Mouse (Mus musculus) adipocyte (in vitro differentiated cells): ENCODE data around the gene Scn1b.
A peak's percentile ranks its signal among the peaks of the same experiment; 100 is the strongest.

Source experiments
- DNase-seq: peaks from one replicate; pipeline ENCODE4 v3.0.0-alpha.2; 2016; ENCODE audit warnings: low spot score

Gene Scn1b

GRCm38 (mm10) chr7:31126851-31127724, at the start of gene Scn1b:
Scn1b (minus strand) TSS chr7:31127003.
- DNase-seq = no peak

- peak; percentile 55 for DNase-seq
These were observed 48.3 kb upstream of the Scn1b start for GRCm38 (mm10) chr7:31175096-31175495.

GRCm38 (mm10) chr7:31174466-31174865, 47.7 kb upstream of the Scn1b start:
- no peak for DNase-seq

- peak; percentile 61 for DNase-seq
These were observed 45.4 kb upstream of the Scn1b start for GRCm38 (mm10) chr7:31172238-31172637.

- no peak for DNase-seq
These were observed 43.7 kb upstream of the Scn1b start for GRCm38 (mm10) chr7:31170520-31170919.

- no peak for DNase-seq
These were observed 41.6 kb upstream of the Scn1b start for GRCm38 (mm10) chr7:31168412-31168811.

GRCm38 (mm10) chr7:31164748-31165147, 37.9 kb upstream of the Scn1b start:
- DNase-seq = no peak

- DNase-seq = no peak
These were observed 37.1 kb upstream of the Scn1b start for GRCm38 (mm10) chr7:31163666-31164577.

- DNase-seq = no peak
These were observed 35.5 kb upstream of the Scn1b start for GRCm38 (mm10) chr7:31162324-31162723.

GRCm38 (mm10) chr7:31161831-31162230, 35.0 kb upstream of the Scn1b start:
- DNase-seq = no peak

- no peak for DNase-seq
These were observed 34.4 kb upstream of the Scn1b start for GRCm38 (mm10) chr7:31161246-31161645.

GRCm38 (mm10) chr7:31160763-31161162, 34.0 kb upstream of the Scn1b start:
- DNase-seq = no peak

- peak; percentile 38 for DNase-seq
These were observed 29.5 kb upstream of the Scn1b start for GRCm38 (mm10) chr7:31156034-31156928.

GRCm38 (mm10) chr7:31155296-31156033, 28.7 kb upstream of the Scn1b start, which contains the start of gene Gramd1a:
Gramd1a (minus strand) TSS chr7:31155896.
- peak; percentile 67 for DNase-seq

GRCm38 (mm10) chr7:31153536-31154320, 26.9 kb upstream of the Scn1b start:
- DNase-seq = no peak

GRCm38 (mm10) chr7:31151301-31152241, 24.8 kb upstream of the Scn1b start:
- DNase-seq = peak; percentile 85

GRCm38 (mm10) chr7:31150566-31151300, 23.9 kb upstream of the Scn1b start:
- DNase-seq = peak; percentile 83
